Mouse (Mus musculus) stomach, postnatal 0 days (tissue): ENCODE measurements at regions not wholly inside any gene's neighbourhood (a gene's known extent, or its start where the extent isn't known, plus 50 kb on each side); places are given as distances from the start of the nearest gene placed in this dataset.

Experiments used
- ATAC-seq: fragments of 200-750 bp; cut with Nextera tagmentation; 2 replicates; pipeline ENCODE4 v1.8.0; 2017; ENCODE audit not compliant: low FRiP score, low TSS enrichment
- DNase-seq: peaks from one replicate; pipeline ENCODE4 v3.0.0-alpha.2; 2016; ENCODE audit warnings: low spot score
- H3K27ac ChIP-seq: fragments of 300-500 bp; sonication (generic); replicated peaks from 2 replicates; pipeline ENCODE4 v1.5.1; 2014; ENCODE audit warnings: mild to moderate bottlenecking, control low read depth
- H3K27me3 ChIP-seq: fragments of 300-500 bp; sonication (generic); 2 replicates; pipeline ENCODE4 v1.6.1; 2014; ENCODE audit warnings: low read length; ENCODE audit not compliant: control insufficient read depth, insufficient read depth
- H3K36me3 ChIP-seq: fragments of 300-500 bp; sonication (generic); 2 replicates; pipeline ENCODE4 v1.6.1; 2014; ENCODE audit warnings: low read length, mixed read lengths; ENCODE audit not compliant: control insufficient read depth, insufficient read depth
- H3K4me1 ChIP-seq: fragments of 300-500 bp; sonication (generic); replicated peaks from 2 replicates; pipeline ENCODE4 v1.6.1; 2014; ENCODE audit warnings: antibody characterized with exemption; ENCODE audit not compliant: control insufficient read depth, insufficient read depth
- H3K4me2 ChIP-seq: fragments of 300-500 bp; sonication (generic); replicated peaks from 2 replicates; pipeline ENCODE4 v1.6.1; 2014; ENCODE audit warnings: low read depth, mild to moderate bottlenecking, control low read depth, moderate library complexity
- H3K4me3 ChIP-seq: fragments of 300-500 bp; sonication (generic); 2 replicates; pipeline ENCODE4 v1.5.1; 2014; ENCODE audit warnings: low read depth, low read length, control low read depth
- H3K9ac ChIP-seq: fragments of 300-500 bp; sonication (generic); 2 replicates; pipeline ENCODE4 v1.6.1; 2014; ENCODE audit warnings: mild to moderate bottlenecking, low read length, control low read depth, mixed read lengths
- H3K9me3 ChIP-seq: fragments of 300-500 bp; sonication (generic); 2 replicates; pipeline ENCODE4 v1.6.1; 2016; ENCODE audit warnings: low read length; ENCODE audit not compliant: control insufficient read depth
- CTCF ChIP-seq: IDR thresholded peaks from 2 replicates; pipeline ENCODE4 v1.5.1; 2016; ENCODE audit warnings: antibody characterized with exemption, low read depth, mild to moderate bottlenecking, moderate library complexity
- EP300 ChIP-seq: optimal IDR thresholded peaks from 2 replicates; pipeline ENCODE3; 2016; ENCODE audit warnings: antibody characterized with exemption
- WGBS: fragments of 180-500 bp; shearing (Covaris S2); extraction: QIAGEN DNeasy Blood & Tissue Kit; methylation state at CpG from one replicate; pipeline ENCODE4 v1.1.7; 2014; 5-methylcytosine and 5-hydroxymethylcytosine counted together

DNA sequence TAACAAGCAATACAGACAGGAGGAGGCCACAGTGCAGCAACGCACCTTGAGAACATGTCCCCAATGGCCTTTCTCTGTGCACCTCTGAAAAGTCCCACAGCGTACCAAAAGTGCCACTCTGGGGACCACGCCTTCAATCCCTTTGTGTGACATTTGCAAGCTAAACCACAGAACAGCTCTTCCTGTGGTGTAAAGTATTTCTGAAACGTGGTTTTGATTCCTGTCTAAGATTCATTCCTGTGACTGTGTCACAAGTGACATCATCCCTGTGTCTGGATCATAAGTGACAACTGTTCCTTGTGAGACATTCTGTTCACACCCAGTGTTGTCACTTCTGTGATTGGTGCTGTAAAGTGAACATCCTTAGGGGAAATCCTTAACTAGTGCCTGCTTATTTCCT is 251.6 kb upstream of the Bmper start:
- Histone ChIP-seq H3K4me3 (no peak overlapping the region), H3K27ac (no peak overlapping the region), H3K4me1 (no peaks in the 10 kb centered on the region), H3K9me3 (no peaks in the 10 kb centered on the region), H3K36me3 (no peaks in the 10 kb centered on the region), H3K4me2 (no peak overlapping the region), H3K9ac (no peak overlapping the region), H3K27me3 (no peaks in the 10 kb centered on the region)
- DNase-seq (no peak), ATAC-seq (no peak)
- no peak for TF ChIP-seq CTCF
- no peak for TF ChIP-seq EP300
- 74% methylated on average over 4 of the region's 4 CpGs for WGBS

DNA sequence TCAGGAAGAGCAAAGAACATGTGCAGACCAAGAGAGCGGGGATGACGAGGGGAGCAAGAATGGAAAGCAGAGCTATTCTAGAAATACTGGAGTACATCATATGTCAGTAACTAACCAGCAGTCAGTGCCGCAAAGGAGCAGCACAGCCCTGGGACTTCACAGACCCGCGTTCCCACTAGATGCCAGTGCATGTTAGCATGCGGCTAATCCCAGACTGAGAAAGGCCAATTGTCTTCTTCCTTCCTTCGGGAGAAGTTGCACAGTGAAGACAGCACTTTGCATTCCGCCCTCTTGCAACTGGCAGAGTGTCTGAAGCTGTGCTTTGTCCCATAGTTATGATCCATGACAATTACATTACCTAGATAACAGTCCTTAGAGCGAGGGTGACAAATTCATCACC is 246.1 kb upstream of the Bmper start:
- Histone ChIP-seq H3K27ac (no peak overlapping the region), H3K4me2 (no peak overlapping the region), H3K36me3 (no peaks in the 10 kb centered on the region), H3K9ac (no peak overlapping the region), H3K9me3 (no peaks in the 10 kb centered on the region), H3K4me1 (no peaks in the 10 kb centered on the region), H3K27me3 (no peaks in the 10 kb centered on the region), H3K4me3 (no peak overlapping the region)
- no peak for ATAC-seq
- 56% methylated on average over 9 of the region's 9 CpGs for WGBS
- DNase-seq = no peak
- TF ChIP-seq EP300 = no peak
- no peak for TF ChIP-seq CTCF

DNA sequence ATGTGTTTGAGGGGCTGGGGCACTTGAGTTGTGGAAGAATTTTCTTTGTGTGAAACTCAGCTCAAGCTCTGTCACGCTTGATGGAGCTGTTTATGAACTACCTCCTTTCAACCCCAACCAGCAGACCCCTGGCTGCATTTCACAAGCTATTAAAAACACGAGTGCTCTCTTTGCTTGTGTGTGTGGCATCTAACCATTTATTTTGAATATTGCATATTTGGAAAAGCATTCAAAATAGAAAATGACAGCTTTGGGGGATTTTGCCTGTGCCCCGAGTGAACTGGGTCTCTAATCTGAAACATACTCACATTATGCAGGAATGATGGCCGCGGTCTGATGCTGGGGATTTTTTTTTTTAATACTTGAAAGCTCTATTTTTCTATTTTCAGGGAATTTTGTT is 243.2 kb upstream of the Bmper start:
- ATAC-seq = no peak
- Histone ChIP-seq H3K4me2 (no peak overlapping the region), H3K9me3 (no peaks in the 10 kb centered on the region), H3K27ac (no peak overlapping the region), H3K9ac (no peak overlapping the region), H3K27me3 (no peaks in the 10 kb centered on the region), H3K36me3 (no peaks in the 10 kb centered on the region), H3K4me1 (no peaks in the 10 kb centered on the region), H3K4me3 (no peak overlapping the region)
- DNase-seq = no peak
- 76% methylated on average over 5 of the region's 5 CpGs for WGBS
- TF ChIP-seq EP300 (no peak), CTCF (no peak)

DNA sequence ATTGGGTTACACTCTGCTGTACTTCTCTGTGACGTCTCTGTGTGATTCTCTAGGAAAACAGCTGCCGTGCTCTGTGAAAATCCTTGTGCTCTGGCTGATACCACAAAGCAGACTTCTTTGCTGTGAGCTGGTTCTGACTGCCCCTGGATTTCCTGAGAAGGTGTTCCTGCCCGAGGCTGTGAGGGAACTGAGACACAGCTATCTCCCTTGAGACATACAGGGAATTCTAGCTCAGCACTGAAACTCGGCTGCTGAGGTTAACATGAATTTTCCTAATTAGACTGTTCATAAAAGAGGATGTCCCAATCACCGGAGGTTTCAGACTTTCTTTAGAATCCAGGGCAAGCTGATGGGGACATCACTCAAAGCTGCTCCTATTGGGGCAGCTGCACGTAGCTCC is 233.4 kb upstream of the Bmper start:
- ATAC-seq = no peak
- TF ChIP-seq CTCF (no peak), EP300 (no peak)
- no peak overlapping the region for H3K4me2 ChIP-seq

DNA sequence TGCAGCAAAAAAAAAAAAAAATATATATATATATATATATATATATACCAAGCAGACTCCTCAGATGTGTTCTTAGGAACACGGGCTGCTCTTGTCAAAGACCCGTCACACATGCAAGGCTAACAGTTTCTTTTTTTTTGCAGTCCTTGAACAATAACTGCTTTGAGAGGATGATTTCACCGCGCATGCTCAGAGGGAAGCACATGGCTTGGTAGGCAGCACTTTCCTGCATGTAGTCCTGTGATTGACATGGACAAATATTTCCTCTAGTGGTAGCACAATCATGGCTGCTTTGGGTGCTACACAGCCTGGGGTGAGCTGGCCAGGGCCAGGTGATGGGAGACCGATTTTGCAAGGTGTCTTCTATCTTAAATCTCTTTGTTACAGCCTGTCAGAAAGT is 229.3 kb upstream of the Bmper start:
- H3K9me3 ChIP-seq = no peaks in the 10 kb centered on the region

More for the DNA sequence above, 233.4 kb upstream of the Bmper start:
- Histone ChIP-seq H3K4me1 (no peaks in the 10 kb centered on the region), H3K4me3 (no peak overlapping the region), H3K27ac (no peak overlapping the region), H3K27me3 (no peaks in the 10 kb centered on the region), H3K9me3 (no peaks in the 10 kb centered on the region), H3K36me3 (no peaks in the 10 kb centered on the region), H3K9ac (no peak overlapping the region)
- 82% methylated on average over 6 of the region's 6 CpGs for WGBS
- no peak for DNase-seq

DNA sequence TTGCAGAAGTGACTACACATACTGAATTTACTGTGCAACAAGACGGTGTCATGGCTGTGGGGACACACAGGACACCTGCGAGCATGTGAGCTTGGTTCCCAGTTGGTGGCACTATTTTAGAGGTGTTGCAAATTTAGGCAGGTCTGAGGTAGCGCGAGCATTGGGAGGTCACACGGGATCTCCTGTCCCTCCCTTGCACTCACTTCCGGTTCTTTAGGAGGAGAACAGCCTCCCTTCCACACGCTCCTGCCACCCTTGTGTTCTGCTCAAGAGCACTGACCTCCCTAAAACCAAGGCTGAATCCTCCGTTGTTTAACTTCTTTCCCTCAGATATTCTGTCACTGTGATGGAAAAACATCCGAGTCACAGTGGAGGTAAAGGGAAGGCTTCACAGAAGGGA is 227.3 kb upstream of the Bmper start:
- Histone ChIP-seq H3K4me2 (no peak overlapping the region), H3K4me3 (no peak overlapping the region), H3K27me3 (no peaks in the 10 kb centered on the region), H3K4me1 (no peaks in the 10 kb centered on the region), H3K36me3 (no peaks in the 10 kb centered on the region), H3K27ac (no peak overlapping the region), H3K9me3 (no peaks in the 10 kb centered on the region), H3K9ac (no peak overlapping the region)
- DNase-seq (no peak), ATAC-seq (no peak)
- WGBS = 69% methylated on average over 9 of the region's 9 CpGs
- TF ChIP-seq CTCF = no peak
- no peak for TF ChIP-seq EP300

More for the DNA sequence above, 229.3 kb upstream of the Bmper start:
- 72% methylated on average over 5 of the region's 5 CpGs for WGBS
- Histone ChIP-seq H3K36me3 (no peaks in the 10 kb centered on the region), H3K4me2 (no peak overlapping the region), H3K9ac (no peak overlapping the region), H3K4me1 (no peaks in the 10 kb centered on the region), H3K27ac (no peak overlapping the region), H3K4me3 (no peak overlapping the region), H3K27me3 (no peaks in the 10 kb centered on the region)
- TF ChIP-seq CTCF = no peak
- TF ChIP-seq EP300 = no peak
- no peak for DNase-seq
- ATAC-seq = no peak
